In the genomic region with DNA sequence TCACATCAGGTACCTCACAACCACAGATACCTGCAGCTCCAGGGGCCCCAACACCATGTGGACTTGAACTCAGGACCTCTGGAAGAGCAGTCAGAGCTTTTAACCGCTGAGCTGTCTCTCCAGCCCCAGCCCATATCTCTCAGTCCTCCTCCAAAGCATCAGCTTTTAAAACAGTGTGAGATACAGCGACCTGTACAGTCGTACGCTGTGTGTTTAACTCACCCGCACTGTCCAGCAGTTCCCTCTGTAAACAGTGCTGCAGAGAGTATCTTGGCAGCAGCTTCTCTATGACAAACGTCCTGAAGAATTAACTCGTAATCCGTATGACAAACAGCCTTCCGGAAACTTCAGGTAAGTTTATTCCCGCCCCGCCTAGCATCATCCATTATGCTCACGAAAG, we compare ENCODE assay signal across 24 mouse cellular contexts. TPM values are rescaled to one million over a fixed set of nuclear protein-coding genes. Genes with fewer than 3 reads are reported as not detected.
DNase-seq lines count a peak whose midpoint lies in the region; ATAC-seq lines count a peak whose summit lies in the region.
"Had no signal": no experiment of that assay in that cellular context is flagged by ENCODE, and none has a peak within 500 bp of the region (broad histone marks: within the 10 kb centered on the region; RNA-seq: fewer than 3 reads in every experiment).

No protein-coding gene starts in this region.

- no peak overlapping the region for H3K4me3 ChIP-seq in liver, embryonic 16.5 days (ENCODE audit: low read depth, low read length)
- no peak overlapping the region for H3K4me3 ChIP-seq in liver, embryonic 12.5 days
- H3K4me3 ChIP-seq in embryonic facial prominence, embryonic 10.5 days: no peak overlapping the region
- H3K4me3 ChIP-seq: gastrocnemius, adult 2 months; heart, embryonic 12.5 days; hindbrain, embryonic 13.5 days; megakaryocyte, embryonic 14.5 days; neural tube, embryonic 12.5 days had no signal

- H3K4me2 ChIP-seq in liver, embryonic 16.5 days (ENCODE audit: low read depth, low read length): no peak overlapping the region
- H3K4me2 ChIP-seq in liver, embryonic 12.5 days: no peak overlapping the region
- H3K4me2 ChIP-seq: heart, embryonic 12.5 days; hindbrain, embryonic 13.5 days; neural tube, embryonic 12.5 days had no signal

- WGBS in liver, embryonic 16.5 days (ENCODE audit: insufficient replicate concordance): 72% methylated on average over 12 of the region's 12 CpGs
- WGBS in liver, embryonic 12.5 days (ENCODE audit: insufficient replicate concordance): 69% methylated on average over 12 of the region's 12 CpGs
- WGBS in embryonic facial prominence, embryonic 10.5 days: 88% methylated on average over 12 of the region's 12 CpGs
- 16% methylated on average over 12 of the region's 12 CpGs for WGBS in large intestine, adult 2 months

- no peaks in the 10 kb centered on the region for H3K9me3 ChIP-seq in liver, embryonic 16.5 days (replicated peaks; ENCODE audit: control insufficient read depth, low read length)
- no peaks in the 10 kb centered on the region for H3K9me3 ChIP-seq in liver, embryonic 12.5 days (replicated peaks)
- H3K9me3 ChIP-seq in embryonic facial prominence, embryonic 10.5 days: no peaks in the 10 kb centered on the region
- H3K9me3 ChIP-seq: heart, embryonic 12.5 days; hindbrain, embryonic 13.5 days; megakaryocyte, embryonic 14.5 days; neural tube, embryonic 12.5 days had no signal

- no peaks in the 10 kb centered on the region for H3K36me3 ChIP-seq in liver, embryonic 16.5 days (ENCODE audit: control insufficient read depth, insufficient read depth)
- H3K36me3 ChIP-seq in liver, embryonic 12.5 days: no peaks in the 10 kb centered on the region
- H3K36me3 ChIP-seq in embryonic facial prominence, embryonic 10.5 days (replicated peaks): no peaks in the 10 kb centered on the region
- H3K36me3 ChIP-seq: heart, embryonic 12.5 days; hindbrain, embryonic 13.5 days; neural tube, embryonic 12.5 days had no signal

- no peak overlapping the region for H3K9ac ChIP-seq in liver, embryonic 16.5 days (ENCODE audit: low read depth, low read length)
- no peak overlapping the region for H3K9ac ChIP-seq in liver, embryonic 12.5 days
- H3K9ac ChIP-seq: heart, embryonic 12.5 days; hindbrain, embryonic 13.5 days; neural tube, embryonic 12.5 days had no signal

- no peaks in the 10 kb centered on the region for H3K27me3 ChIP-seq in liver, embryonic 16.5 days (ENCODE audit: control insufficient read depth, insufficient read depth, low read depth, low read length)
- no peaks in the 10 kb centered on the region for H3K27me3 ChIP-seq in liver, embryonic 12.5 days (replicated peaks)
- no peaks in the 10 kb centered on the region for H3K27me3 ChIP-seq in embryonic facial prominence, embryonic 10.5 days (replicated peaks; ENCODE audit: low read depth, poor library complexity, severe bottlenecking)
- H3K27me3 ChIP-seq: heart, embryonic 12.5 days; hindbrain, embryonic 13.5 days; neural tube, embryonic 12.5 days had no signal

- H3K4me1 ChIP-seq in liver, embryonic 16.5 days (ENCODE audit: control insufficient read depth, low read depth, low read length): no peaks in the 10 kb centered on the region
- H3K4me1 ChIP-seq in liver, embryonic 12.5 days: peaks cover 19% of the 10 kb centered on the region
- peaks cover 13% of the 10 kb centered on the region for H3K4me1 ChIP-seq in embryonic facial prominence, embryonic 10.5 days
- H3K4me1 ChIP-seq: neural tube, embryonic 12.5 days had no signal

- no peak overlapping the region for H3K27ac ChIP-seq in liver, embryonic 16.5 days (ENCODE audit: low read length)
- H3K27ac ChIP-seq in liver, embryonic 12.5 days: no peak overlapping the region
- no peak overlapping the region for H3K27ac ChIP-seq in embryonic facial prominence, embryonic 10.5 days (replicated peaks)
- H3K27ac ChIP-seq: gastrocnemius, adult 2 months; hindbrain, embryonic 13.5 days; neural tube, embryonic 12.5 days had no signal

- peak; percentile 53 for DNase-seq in heart, adult 11 months
- DNase-seq in heart, postnatal 4 days: no peak
- DNase-seq in embryonic facial prominence, embryonic 10.5 days (ENCODE audit: low spot score): peak; percentile 3
- DNase-seq in large intestine, adult 2 months (ENCODE audit: low read depth, low spot score): peak; percentile 19
- DNase-seq in c-Kit-positive CD71-positive TER-119-positive erythroid progenitor cells, embryonic 14.5 days (ENCODE audit: low spot score): no peak
- no peak for DNase-seq in right cerebral cortex, postnatal 10 days (ENCODE audit: low spot score in 2 of 2)
- DNase-seq: adrenal gland, postnatal 14 days; cerebellum, adult 9-10 months; gastrocnemius, adult 2 months; heart, postnatal 14 days; kidney, postnatal 36 days; layer of hippocampus, adult 9-11 months; lung, adult 18-20 months; lung, postnatal 36 days; midbrain, embryonic 14.5 days; right cerebral cortex, adult 18-20 months; thymus, postnatal 14 days had no signal

- ATAC-seq in liver, embryonic 16.5 days (ENCODE audit: low read depth): 0 out of 2 replicates have a peak, but pooled peaks have one; percentile 32
- no peak for ATAC-seq in liver, embryonic 12.5 days
- ATAC-seq: forebrain, embryonic 14.5 days had no signal

RNA-seq across cellular contexts. Expression of gene Nutf2-ps1, which starts 16.3 kb away (rescaled TPM):
- total RNA-seq in heart, postnatal 4 days (2021): 100 to 1,000 TPM; 124 to 126 TPM
- polyA plus RNA-seq in liver, embryonic 16.5 days (2015; fragmentation: Nextera tagmentation; extraction: Ambion mirVana): 130 and 147 TPM in 2 replicates
- 289 and 313 TPM in 2 replicates for polyA plus RNA-seq in liver, embryonic 12.5 days (2016; fragmentation: Nextera tagmentation; extraction: Ambion mirVana)
- 567 and 585 TPM in 2 replicates for polyA plus RNA-seq in embryonic facial prominence, embryonic 10.5 days (2016; fragmentation: Nextera tagmentation; extraction: Ambion mirVana)
- 104 and 109 TPM in 2 replicates for polyA plus RNA-seq in large intestine, adult 2 months (2012; rRNA removed)

RNA-seq across cellular contexts. Expression of gene Smc3, which starts 27.6 kb away (rescaled TPM):
- total RNA-seq in heart, postnatal 4 days (2021): 10 to 100 TPM; 33.2 to 34.2 TPM
- polyA plus RNA-seq in liver, embryonic 16.5 days (2015; fragmentation: Nextera tagmentation; extraction: Ambion mirVana): 27.4 and 30.2 TPM in 2 replicates
- 52.9 and 53.3 TPM in 2 replicates for polyA plus RNA-seq in liver, embryonic 12.5 days (2016; fragmentation: Nextera tagmentation; extraction: Ambion mirVana)
- polyA plus RNA-seq in embryonic facial prominence, embryonic 10.5 days (2016; fragmentation: Nextera tagmentation; extraction: Ambion mirVana): 73.1 and 79.1 TPM in 2 replicates
- 3.4 and 4.4 TPM in 2 replicates for polyA plus RNA-seq in large intestine, adult 2 months (2012; rRNA removed)

RNA-seq across cellular contexts. Expression of gene Dusp5, which starts 43.7 kb away (rescaled TPM):
- total RNA-seq in heart, postnatal 4 days (2021): 10 to 100 TPM; 18.7 to 20.7 TPM
- polyA plus RNA-seq in liver, embryonic 16.5 days (2015; fragmentation: Nextera tagmentation; extraction: Ambion mirVana): 1.9 and 2.3 TPM in 2 replicates
- 5.7 and 5.9 TPM in 2 replicates for polyA plus RNA-seq in liver, embryonic 12.5 days (2016; fragmentation: Nextera tagmentation; extraction: Ambion mirVana)
- 6.9 and 7.8 TPM in 2 replicates for polyA plus RNA-seq in embryonic facial prominence, embryonic 10.5 days (2016; fragmentation: Nextera tagmentation; extraction: Ambion mirVana)
- 7.1 and 10.9 TPM in 2 replicates for polyA plus RNA-seq in large intestine, adult 2 months (2012; rRNA removed)

Comparison
In these comparisons a context has a peak if more than half of its experiments do, and no peak if none do; other contexts are left out.
1. DNase-seq: peak in heart, adult 11 months (single experiment), embryonic facial prominence, embryonic 10.5 days (single experiment) and large intestine, adult 2 months (single experiment); none in heart, postnatal 4 days (single experiment), c-Kit-positive CD71-positive TER-119-positive erythroid progenitor cells, embryonic 14.5 days (single experiment) and right cerebral cortex, postnatal 10 days (0 of 2).